Mouse (Mus musculus) adrenal gland, postnatal 10 days (tissue): ENCODE measurements around the gene Ctsw. TPM values are rescaled to one million over a fixed set of nuclear protein-coding genes. Genes with fewer than 3 reads are reported as not detected.

Source experiments
- DNase-seq: peaks from one replicate; pipeline ENCODE4 v3.0.0; 2021; ENCODE audit warnings: mixed read lengths
- total RNA-seq, 2 experiments: library from RNA; stranded (reverse); gene quantifications; 2 replicates each; pipeline ENCODE4 v1.2.3; 2021

The Ctsw gene
- total RNA-seq, 2 experiments from 2014 or later, result 1.4 to 1.8 TPM

DNA sequence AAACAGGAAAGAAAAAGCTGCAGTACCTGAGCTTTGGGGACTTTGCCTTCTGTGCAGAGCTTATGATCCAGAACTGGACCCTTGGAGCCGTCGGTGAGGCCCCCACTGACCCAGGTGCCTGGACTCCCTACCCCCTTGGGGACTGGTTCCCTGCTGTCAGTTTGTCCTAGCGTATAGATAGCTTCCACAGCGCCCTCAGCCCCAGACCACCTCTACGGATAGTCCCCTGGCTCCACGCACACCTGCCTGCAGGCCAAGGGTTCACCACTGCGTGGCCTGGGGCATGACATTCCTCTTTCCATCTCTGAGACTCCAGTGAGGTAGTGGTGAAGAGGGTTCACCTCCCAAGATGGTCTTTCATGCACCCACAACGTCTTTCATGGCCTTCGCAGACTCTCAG is 5.1 kb downstream of the Ctsw start:
- DNase-seq, result no peak

- no peak for DNase-seq
These were observed 6.9 kb downstream of the Ctsw start for GRCm38 (mm10) chr19:5461411-5461810.

- DNase-seq, result peak; percentile 94
These were observed 7.8 kb downstream of the Ctsw start, which contains the start of gene Fibp for GRCm38 (mm10) chr19:5460465-5460911. Gene Fibp (plus strand): TSS chr19:5460615.

DNA sequence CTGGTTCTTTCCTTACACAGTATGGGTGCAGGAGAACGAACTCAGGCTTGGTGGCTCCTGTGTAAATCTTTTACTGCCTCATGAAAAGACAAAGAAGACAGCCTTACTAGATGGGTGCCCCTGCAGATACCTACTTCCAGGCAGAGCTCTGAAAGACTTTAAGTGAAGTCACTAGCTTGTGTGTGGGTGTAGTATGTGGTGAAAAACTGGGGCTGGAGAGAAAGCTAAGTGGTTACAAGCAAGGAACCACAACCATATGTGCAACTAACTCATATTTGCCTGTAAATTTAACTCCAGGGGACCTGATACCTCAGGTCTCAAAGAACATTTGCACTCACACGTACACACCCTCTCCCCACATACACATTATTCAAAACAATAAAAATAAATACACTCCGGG is 8.4 kb downstream of the Ctsw start:
- no peak for DNase-seq

GRCm38 (mm10) chr19:5459019-5459418 is 9.3 kb downstream of the Ctsw start:
- no peak for DNase-seq

DNA sequence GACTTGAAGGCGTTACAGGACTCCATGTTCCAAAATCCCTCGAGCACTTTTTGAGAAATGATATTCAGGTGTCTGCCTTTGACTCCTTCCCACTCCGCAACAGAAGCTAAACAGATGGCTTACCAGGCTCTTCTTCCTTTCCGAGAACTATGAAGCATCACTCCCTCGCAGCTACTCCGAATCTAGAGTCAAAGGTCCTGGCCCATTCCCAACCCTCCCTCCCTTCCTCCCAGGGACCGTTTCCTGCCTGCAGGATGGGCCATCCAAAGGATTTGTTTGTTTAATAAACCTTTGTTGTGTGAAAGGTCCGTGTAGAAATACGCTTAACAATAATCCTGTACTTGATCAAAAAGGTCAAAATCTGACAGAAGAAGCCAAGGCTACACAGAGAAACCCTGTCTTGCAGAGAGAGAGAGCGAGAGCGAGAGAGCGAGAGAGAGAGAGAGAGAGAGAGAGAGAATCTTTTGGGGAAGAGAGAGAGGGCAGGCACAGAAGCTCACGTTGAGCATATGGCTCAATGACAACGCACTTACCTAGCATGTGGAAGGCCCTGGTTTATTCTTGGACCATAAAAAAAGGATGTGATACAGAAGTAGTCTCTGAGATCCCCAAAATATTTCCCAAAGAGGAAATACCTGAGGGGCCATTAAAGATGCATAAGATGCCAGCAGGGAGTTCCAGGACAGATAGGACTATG is 10.4 kb downstream of the Ctsw start, which contains the start of gene Ccdc85b:
Gene Ccdc85b, minus strand, starts transcription at position 149 of the 697 bp plus-strand sequence.
- DNase-seq, result peak; percentile 46

DNA sequence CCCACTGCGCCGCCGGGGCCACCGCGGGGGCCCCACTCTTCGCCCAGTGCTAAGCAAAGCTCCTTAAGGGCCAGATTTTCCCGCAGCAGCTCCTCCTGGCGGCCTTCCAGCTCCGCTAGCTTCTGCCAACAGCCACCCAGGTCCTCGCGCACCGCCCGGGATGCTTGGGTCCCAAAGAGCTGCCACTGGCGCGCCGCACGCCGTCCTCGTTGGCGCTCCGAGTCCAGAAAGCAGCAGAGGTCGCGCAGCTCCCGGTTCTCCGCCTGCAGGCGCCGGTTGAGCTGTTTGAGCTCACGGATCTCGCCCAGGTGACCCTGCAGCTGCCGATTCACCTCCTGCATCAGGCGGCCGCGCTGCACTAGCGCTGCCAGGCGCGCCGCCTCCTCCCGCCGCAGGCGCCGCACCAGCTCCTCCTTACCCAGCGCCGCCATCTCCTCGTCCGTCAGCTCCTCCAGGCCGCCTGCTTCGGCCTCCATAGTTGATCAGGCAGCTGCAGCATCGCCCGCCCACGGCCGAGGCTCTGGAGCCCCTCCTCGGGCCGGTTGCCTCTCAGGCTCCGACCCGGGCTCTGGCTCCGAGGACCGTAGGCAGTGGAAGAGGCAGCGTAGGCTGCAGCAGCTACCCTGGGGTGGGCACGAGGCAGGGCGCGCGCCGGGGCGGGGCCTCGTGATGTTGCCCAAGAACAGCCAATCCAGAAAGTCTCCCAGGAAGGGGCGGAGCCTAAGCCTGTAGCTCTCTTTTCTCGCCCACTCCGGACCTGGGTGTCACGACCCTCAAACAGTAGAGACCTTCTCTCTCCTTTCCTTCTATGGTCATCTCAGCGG is 11.2 kb downstream of the Ctsw start:
- peak; percentile 97 for DNase-seq

- DNase-seq, result peak; percentile 42
These were observed 11.9 kb downstream of the Ctsw start for GRCm38 (mm10) chr19:5456241-5456921.

- DNase-seq, result no peak
These were observed 12.7 kb downstream of the Ctsw start for GRCm38 (mm10) chr19:5455568-5455967.

GRCm38 (mm10) chr19:5455037-5455436 is 13.3 kb downstream of the Ctsw start:
- no peak for DNase-seq

GRCm38 (mm10) chr19:5451766-5452165 is 16.5 kb downstream of the Ctsw start:
- no peak for DNase-seq

DNA sequence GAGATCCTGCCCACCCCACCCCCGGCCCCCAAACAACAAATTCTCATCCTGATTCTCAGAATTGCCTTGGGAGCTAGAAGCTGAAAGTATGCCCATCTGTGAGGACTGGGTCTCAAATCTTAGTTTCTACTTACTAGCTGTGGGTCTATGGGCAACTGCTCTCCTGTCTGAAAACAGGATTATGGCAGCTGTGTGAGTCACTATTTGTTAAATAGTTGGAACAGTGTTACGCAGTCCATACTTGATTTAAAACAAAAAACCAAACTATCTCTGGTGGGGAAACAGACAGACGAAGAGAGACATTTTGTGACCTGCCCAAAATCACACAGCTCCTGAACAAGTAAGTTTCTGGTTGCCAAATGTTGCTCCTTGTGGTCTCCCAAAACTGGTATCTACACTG is 18.6 kb downstream of the Ctsw start:
- no peak for DNase-seq

DNA sequence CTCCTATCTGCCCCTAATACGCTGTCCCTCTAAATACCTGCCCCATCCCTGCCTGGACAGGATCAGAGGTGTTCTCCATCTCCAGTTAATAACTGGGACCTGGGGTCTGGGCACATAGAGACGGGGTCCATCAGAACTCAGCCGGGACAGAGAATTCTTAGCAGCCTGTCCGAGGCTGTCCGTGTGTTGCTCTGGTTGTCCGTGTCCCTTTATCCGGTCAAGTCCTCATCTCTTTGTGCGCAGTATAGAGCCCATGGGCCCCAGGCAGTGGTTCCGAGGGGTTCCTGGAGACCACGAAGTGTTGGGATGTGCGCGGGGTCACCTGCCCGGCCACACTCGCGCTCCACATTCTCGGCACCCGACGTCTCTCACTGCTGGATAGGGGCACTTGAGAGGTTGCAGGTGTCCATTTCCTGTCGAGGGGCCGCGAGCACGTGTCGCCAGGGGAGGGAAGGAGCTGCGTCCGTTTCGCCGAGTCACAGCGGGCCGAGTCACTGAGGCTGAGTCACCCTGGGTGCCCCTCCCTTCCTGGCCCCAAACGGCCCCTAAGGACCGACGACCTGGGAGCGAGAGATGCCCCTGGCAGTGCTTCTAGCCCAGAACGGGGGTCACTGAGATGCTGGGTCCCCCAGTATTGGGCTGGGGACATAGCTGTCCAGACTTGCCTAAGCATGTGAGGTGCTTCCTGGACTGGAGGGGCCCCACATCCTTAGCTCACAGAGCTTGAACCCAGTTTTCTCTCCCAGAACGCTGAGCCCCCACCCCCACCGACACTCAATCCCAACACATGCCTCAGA is 19.8 kb downstream of the Ctsw start:
- DNase-seq, result peak; percentile 36

DNA sequence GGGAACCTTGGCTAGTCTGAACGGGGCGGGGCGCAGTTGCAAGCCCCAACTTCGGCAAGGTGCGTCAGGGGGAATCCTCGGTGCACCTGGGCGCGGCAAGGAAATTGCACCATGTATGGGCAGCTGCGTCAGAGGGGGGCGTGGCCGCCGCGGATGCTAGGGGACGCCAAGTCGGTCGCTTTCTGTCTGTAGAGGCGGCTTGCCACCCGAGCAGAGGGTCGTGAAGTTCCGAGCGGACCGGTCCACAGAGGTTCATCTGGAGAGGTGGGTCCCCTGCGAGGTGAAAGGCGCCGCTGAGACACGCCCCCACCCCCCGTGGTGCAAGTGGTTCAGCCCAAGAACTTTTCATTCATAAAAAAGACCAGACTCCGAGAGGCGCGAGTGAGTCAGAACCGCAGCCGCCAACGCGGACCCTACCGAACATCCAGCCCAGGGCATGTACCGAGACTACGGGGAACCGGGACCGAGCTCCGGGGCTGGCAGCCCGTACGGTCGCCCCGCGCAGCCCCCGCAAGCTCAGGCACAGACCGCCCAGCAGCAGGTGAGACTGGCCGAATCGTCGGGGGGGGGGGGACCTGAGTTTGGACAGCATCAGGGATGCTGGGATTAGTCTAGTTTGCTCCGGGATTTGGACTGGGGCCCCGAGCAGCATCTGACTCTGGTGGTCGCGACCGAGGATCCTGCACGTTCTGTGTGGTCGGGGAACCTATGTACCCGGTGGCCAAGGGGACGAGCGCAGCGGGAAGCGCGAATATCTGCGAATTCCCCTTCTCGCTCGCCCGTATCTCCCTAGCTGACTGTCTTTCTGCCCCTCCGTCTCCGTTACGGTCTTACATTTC is 20.6 kb downstream of the Ctsw start, which contains the start of gene Fosl1:
Gene Fosl1, plus strand, starts transcription at position 33 of the 839 bp plus-strand sequence.
- DNase-seq, result peak; percentile 82

- no peak for DNase-seq
These were observed 22.6 kb downstream of the Ctsw start for GRCm38 (mm10) chr19:5445747-5446146.

- no peak for DNase-seq
These were observed 23.4 kb downstream of the Ctsw start for GRCm38 (mm10) chr19:5444954-5445353.

DNA sequence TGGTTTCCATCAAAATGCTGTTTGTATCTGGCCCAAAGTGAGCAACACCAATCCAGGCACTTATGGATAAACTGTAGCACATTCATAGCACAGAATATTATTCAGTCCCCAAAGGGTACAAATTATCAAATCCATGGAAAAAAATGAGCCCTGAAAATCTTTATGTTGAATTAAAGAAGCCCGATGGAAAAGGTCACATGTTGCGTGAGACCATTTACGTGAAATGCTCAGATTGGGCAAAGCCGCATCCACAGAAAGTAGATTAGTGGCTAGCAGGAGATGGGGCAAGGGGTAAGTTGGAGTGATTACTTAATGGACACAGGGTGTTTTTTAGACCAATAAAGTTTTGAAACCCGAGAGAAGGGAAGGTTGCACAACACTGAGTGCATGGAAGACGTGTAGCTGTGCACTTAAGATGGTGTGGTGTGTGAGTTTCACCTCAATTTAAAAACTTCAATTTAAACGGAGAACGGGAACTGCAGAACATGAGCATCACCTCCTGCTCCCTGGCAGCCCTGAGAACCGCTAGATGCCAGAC is 23.9 kb downstream of the Ctsw start:
- no peak for DNase-seq

- no peak for DNase-seq
These were observed 34.4 kb downstream of the Ctsw start for GRCm38 (mm10) chr19:5433951-5434350.

- peak; percentile 83 for DNase-seq
These were observed 35.1 kb downstream of the Ctsw start for GRCm38 (mm10) chr19:5432992-5433852.
